15 mouse cellular contexts compared by ENCODE assay signal in genomic region chr12:55622615-55623245, GRCm38 (mm10). TPM values are rescaled to one million over a fixed set of nuclear protein-coding genes. Genes with fewer than 3 reads are reported as not detected.
DNase-seq lines count a peak whose midpoint lies in the region; ATAC-seq and TF ChIP-seq lines count a peak whose summit lies in the region.
"Had no signal": no experiment of that assay in that cellular context is flagged by ENCODE, and none has a peak within 500 bp of the region (broad histone marks: within the 10 kb centered on the region; RNA-seq: fewer than 3 reads in every experiment).

No protein-coding gene starts in this region.

- no peaks in the 10 kb centered on the region for H3K27me3 ChIP-seq in forebrain, postnatal 0 days (ENCODE audit: insufficient read depth, low read length)
- H3K27me3 ChIP-seq in liver, embryonic 14.5 days (ENCODE audit: control insufficient read depth, insufficient read depth, low read length), result no peaks in the 10 kb centered on the region
- H3K27me3 ChIP-seq: embryonic facial prominence, embryonic 12.5 days had no signal

- 18% methylated on average over 3 of the region's 3 CpGs for WGBS in forebrain, postnatal 0 days
- 33% methylated on average over 3 of the region's 3 CpGs for WGBS in liver, embryonic 14.5 days (ENCODE audit: insufficient replicate concordance)

- no peak for TF ChIP-seq CTCF in forebrain, postnatal 0 days (IDR thresholded peaks at IDR 0.05; ENCODE audit: low read depth)
- TF ChIP-seq CTCF in liver, embryonic 14.5 days (IDR thresholded peaks at IDR 0.05; ENCODE audit: low read depth), result no peak

- no peaks in the 10 kb centered on the region; the same call in 1 of the 2 replicates for H3K36me3 ChIP-seq in forebrain, postnatal 0 days (ENCODE audit: insufficient read depth)
- no peaks in the 10 kb centered on the region for H3K36me3 ChIP-seq in liver, embryonic 14.5 days (replicated peaks; ENCODE audit: control insufficient read depth, insufficient read depth, low read depth)
- H3K36me3 ChIP-seq: embryonic facial prominence, embryonic 12.5 days had no signal

- ATAC-seq in forebrain, postnatal 0 days, result peak; percentile 88
- ATAC-seq in liver, embryonic 14.5 days (ENCODE audit: insufficient read depth), result peak; percentile 86
- ATAC-seq in cerebellum, adult (ENCODE audit: insufficient number of reproducible peaks, low FRiP score, low TSS enrichment), result no peak

- peak; percentile 73 for TF ChIP-seq EP300 in liver, embryonic 14.5 days (IDR thresholded peaks at IDR 0.05; ENCODE audit: low read depth)

- DNase-seq in A20 (ENCODE audit: low read depth, low spot score), result peak; percentile 57
- peak; percentile 59 for DNase-seq in brain, adult 2 months (ENCODE audit: low read depth, low spot score)
- DNase-seq in forebrain, postnatal 0 days, result peak; percentile 58
- DNase-seq in liver, embryonic 14.5 days (ENCODE audit: low read depth in 3 of 3, low spot score in 3 of 3), result peak; percentile 41 to 64 (median 53)
- no peak for DNase-seq in adipocyte (ENCODE audit: low spot score)
- DNase-seq in frontal cortex, postnatal 25 days (ENCODE audit: low spot score in 2 of 2), result no peak
- DNase-seq: adrenal gland, postnatal 10 days; heart, adult 2 months; thymus, postnatal 25 days had no signal

- no peak overlapping the region for H3K4me2 ChIP-seq in forebrain, postnatal 0 days (ENCODE audit: low read depth)
- H3K4me2 ChIP-seq in liver, embryonic 14.5 days (ENCODE audit: low read depth), result peak overlapping the region; percentile 1
- H3K4me2 ChIP-seq: embryonic facial prominence, embryonic 12.5 days had no signal

- H3K4me3 ChIP-seq in forebrain, postnatal 0 days (ENCODE audit: low read depth, low read length), result no peak overlapping the region
- no peak overlapping the region for H3K4me3 ChIP-seq in liver, embryonic 14.5 days (ENCODE audit: insufficient read depth in 1 of 2, low read depth in 2 of 2, low read length in 2 of 2)
- H3K4me3 ChIP-seq: embryonic facial prominence, embryonic 12.5 days; heart, adult 2 months had no signal

- no peaks in the 10 kb centered on the region for H3K9me3 ChIP-seq in forebrain, postnatal 0 days (ENCODE audit: low read length)
- no peaks in the 10 kb centered on the region for H3K9me3 ChIP-seq in liver, embryonic 14.5 days (ENCODE audit: control insufficient read depth, low read length)
- H3K9me3 ChIP-seq: embryonic facial prominence, embryonic 12.5 days had no signal

- no peak overlapping the region; the same call in 1 of the 2 replicates for H3K27ac ChIP-seq in forebrain, postnatal 0 days (ENCODE audit: low read depth, low read length)
- no peak overlapping the region; the same call in 1 of the 2 replicates for H3K27ac ChIP-seq in liver, embryonic 14.5 days
- H3K27ac ChIP-seq: embryonic facial prominence, embryonic 12.5 days; heart, adult 2 months had no signal

- peaks cover 8% of the 10 kb centered on the region for H3K4me1 ChIP-seq in forebrain, postnatal 0 days (ENCODE audit: insufficient read depth)
- peaks cover 0 to 15% of the 10 kb centered on the region in 2 experiments; a peak in 3 of 4 replicates for H3K4me1 ChIP-seq in liver, embryonic 14.5 days (replicated peaks; ENCODE audit: control insufficient read depth in 2 of 2, insufficient read depth in 2 of 2, low read length in 1 of 2)
- H3K4me1 ChIP-seq: embryonic facial prominence, embryonic 12.5 days had no signal

- no peak overlapping the region for H3K9ac ChIP-seq in forebrain, postnatal 0 days
- no peak overlapping the region for H3K9ac ChIP-seq in liver, embryonic 14.5 days (replicated peaks)
- H3K9ac ChIP-seq: embryonic facial prominence, embryonic 12.5 days had no signal

RNA-seq across cellular contexts. Expression of gene Insm2, which starts 23.5 kb away (rescaled TPM):
- total RNA-seq in forebrain, postnatal 0 days (2014; rRNA removed), result 0.85 and 3.7 TPM in 2 replicates
- polyA plus RNA-seq in forebrain, postnatal 0 days (2015; fragmentation: Nextera tagmentation; extraction: Ambion mirVana), result 0.83 and 1.2 TPM in 2 replicates
- not detected in 2 replicates for polyA plus RNA-seq in liver, embryonic 14.5 days (2012; rRNA removed)
- not detected in 2 replicates for polyA plus RNA-seq in liver, embryonic 14.5 days (2014; fragmentation: Nextera tagmentation; extraction: Ambion mirVana)
- total RNA-seq: ES-E14; heart, adult 2 months; megakaryocyte progenitor cell, adult 5-6 weeks had no signal
- polyA plus RNA-seq: heart, adult 2 months had no signal

RNA-seq across cellular contexts. Expression of gene Aldoart2, which starts 57.7 kb away (rescaled TPM):
- not detected in 2 replicates for total RNA-seq in forebrain, postnatal 0 days (2014; rRNA removed)
- polyA plus RNA-seq in forebrain, postnatal 0 days (2015; fragmentation: Nextera tagmentation; extraction: Ambion mirVana), result 0.09 and 0.30 TPM in 2 replicates
- polyA plus RNA-seq in liver, embryonic 14.5 days (2012; rRNA removed), result not detected in 2 replicates
- polyA plus RNA-seq in liver, embryonic 14.5 days (2014; fragmentation: Nextera tagmentation; extraction: Ambion mirVana), result not detected in 2 replicates
- total RNA-seq: adrenal gland, postnatal 10 days; heart, adult 2 months; left cerebral cortex, postnatal 25 days; megakaryocyte progenitor cell, adult 5-6 weeks had no signal
- polyA plus RNA-seq: embryonic facial prominence, embryonic 12.5 days; intestine, embryonic 14.5 days had no signal

Comparison
In these comparisons a context has a peak if more than half of its experiments do, and no peak if none do; other contexts are left out.
1. DNase-seq: peak in A20 (single experiment), brain, adult 2 months (single experiment), forebrain, postnatal 0 days (single experiment) and liver, embryonic 14.5 days (3 of 3); none in adipocyte (single experiment) and frontal cortex, postnatal 25 days (0 of 2).